Mouse (Mus musculus) limb, embryonic 14.5 days (tissue): ENCODE results near the gene BC030867. TPM values are rescaled to one million over a fixed set of nuclear protein-coding genes. Genes with fewer than 3 reads are reported as not detected.

ENCODE experiments used
- ATAC-seq: fragments of 200-750 bp; cut with Nextera tagmentation; 2 replicates; pipeline ENCODE4 v1.8.0; 2017; ENCODE audit warnings: low read depth, moderate number of reproducible peaks, moderate TSS enrichment; ENCODE audit not compliant: low FRiP score
- DNase-seq: peaks from one replicate; pipeline ENCODE4 v3.0.0-alpha.2; 2015; ENCODE audit warnings: low spot score
- H3K27ac ChIP-seq: fragments of 300-500 bp; sonication (generic); replicated peaks from 2 replicates; pipeline ENCODE4 v1.5.1; 2014; ENCODE audit warnings: low read depth, mild to moderate bottlenecking, low read length, moderate library complexity, mixed read lengths
- H3K27me3 ChIP-seq: fragments of 300-500 bp; sonication (generic); 2 replicates; pipeline ENCODE4 v1.6.1; 2014; ENCODE audit warnings: low read length, mixed read lengths; ENCODE audit not compliant: control insufficient read depth, insufficient read depth
- H3K36me3 ChIP-seq: fragments of 300-500 bp; sonication (generic); 2 replicates; pipeline ENCODE4 v1.6.1; 2014; ENCODE audit warnings: mild to moderate bottlenecking, low read length, moderate library complexity, mixed read lengths; ENCODE audit not compliant: control insufficient read depth, insufficient read depth
- H3K4me1 ChIP-seq: fragments of 300-500 bp; sonication (generic); 2 replicates; pipeline ENCODE4 v1.6.1; 2014; ENCODE audit warnings: antibody characterized with exemption, low read length, mixed read lengths; ENCODE audit not compliant: control insufficient read depth, insufficient read depth
- H3K4me2 ChIP-seq: fragments of 300-500 bp; sonication (generic); replicated peaks from 2 replicates; pipeline ENCODE4 v1.6.1; 2014; ENCODE audit warnings: low read depth, mild to moderate bottlenecking, low read length, moderate library complexity; ENCODE audit not compliant: severe bottlenecking
- H3K4me3 ChIP-seq: fragments of 300-500 bp; sonication (generic); replicated peaks from 2 replicates; pipeline ENCODE4 v1.5.1; 2014; ENCODE audit warnings: low read length
- H3K9ac ChIP-seq: fragments of 300-500 bp; sonication (generic); 2 replicates; pipeline ENCODE4 v1.6.1; 2014; ENCODE audit warnings: mild to moderate bottlenecking, low read depth, low read length, moderate library complexity; ENCODE audit not compliant: severe bottlenecking
- H3K9me3 ChIP-seq: fragments of 300-500 bp; sonication (generic); 2 replicates; pipeline ENCODE4 v1.6.1; 2016; ENCODE audit warnings: low read length; ENCODE audit not compliant: control insufficient read depth
- POLR2A ChIP-seq: fragments of 200-500 bp; IDR thresholded peaks from 2 replicates; pipeline ENCODE4 v1.8.0; 2012; ENCODE audit warnings: inconsistent platforms, mild to moderate bottlenecking, moderate library complexity, borderline replicate concordance; ENCODE audit not compliant: insufficient read depth, insufficient read length; ENCODE audit errors: extremely low read depth
- WGBS: fragments of 180-500 bp; shearing (Covaris S2); extraction: QIAGEN DNeasy Blood & Tissue Kit; methylation state at CpG from one replicate; pipeline ENCODE4 v1.1.7; 2014; 5-methylcytosine and 5-hydroxymethylcytosine counted together
- polyA plus RNA-seq, 2 experiments: library from polyadenylated mRNA; depleted of rRNA in 1 of 2; stranded (reverse) in 1 of 2; unstranded in 1 of 2; fragments of >200 nt; fragmentation: Nextera tagmentation in 1 of 2; extraction: Ambion mirVana in 1 of 2; gene quantifications; 2 replicates each; pipeline versions ENCODE4 v1.2.1 to v1.2.3; 2012 to 2014

The BC030867 gene
- polyA plus RNA-seq, 2 experiments, result 11.9 to 14.2 TPM

- Histone ChIP-seq H3K9ac (no peak overlapping the region), H3K4me3 (no peak overlapping the region), H3K4me2 (no peak overlapping the region), H3K27ac (no peak overlapping the region), H3K4me1 (peaks cover 37% of the 10 kb centered on the region), H3K9me3 (no peaks in the 10 kb centered on the region), H3K27me3 (no peaks in the 10 kb centered on the region), H3K36me3 (peaks cover 16% of the 10 kb centered on the region)
- TF ChIP-seq POLR2A, result no peak
- ATAC-seq, result no peak
- WGBS, result 76% methylated on average over 12 of the region's 12 CpGs
- no peak for DNase-seq
These were observed 22.4 kb upstream of the BC030867 start for GRCm38 (mm10) chr11:102226067-102226978.

GRCm38 (mm10) chr11:102227270-102228190, 21.2 kb upstream of the BC030867 start:
- peak overlapping the region; percentile 97 for H3K4me3 ChIP-seq
- no peaks in the 10 kb centered on the region for H3K27me3 ChIP-seq
- no peaks in the 10 kb centered on the region for H3K9me3 ChIP-seq
- no peak for TF ChIP-seq POLR2A
- no peak overlapping the region for H3K27ac ChIP-seq
- peaks cover 13% of the 10 kb centered on the region for H3K36me3 ChIP-seq
- DNase-seq, result no peak
- no peak for ATAC-seq
- 18% methylated on average over 12 of the region's 12 CpGs for WGBS
- peak overlapping the region; percentile 31; the same call in 1 of the 2 replicates for H3K9ac ChIP-seq
- peaks cover 37% of the 10 kb centered on the region for H3K4me1 ChIP-seq
- H3K4me2 ChIP-seq, result peak overlapping the region; percentile 86

- H3K27ac ChIP-seq, result no peak overlapping the region
- peak overlapping the region; percentile 84; the same call in 1 of the 2 replicates for H3K9ac ChIP-seq
- H3K27me3 ChIP-seq, result no peaks in the 10 kb centered on the region
- no peak for TF ChIP-seq POLR2A
- H3K9me3 ChIP-seq, result no peaks in the 10 kb centered on the region
- no peak for DNase-seq
- H3K4me3 ChIP-seq, result peak overlapping the region; percentile 97
- no peak for ATAC-seq
- WGBS, result 40% methylated on average over 9 of the region's 9 CpGs
- H3K36me3 ChIP-seq, result peaks cover 9% of the 10 kb centered on the region
- H3K4me1 ChIP-seq, result peaks cover 37% of the 10 kb centered on the region
- peak overlapping the region; percentile 86 for H3K4me2 ChIP-seq
These were observed 20.5 kb upstream of the BC030867 start for GRCm38 (mm10) chr11:102228191-102228545.

GRCm38 (mm10) chr11:102228646-102229268, 19.9 kb upstream of the BC030867 start:
- Histone ChIP-seq H3K27ac (no peak overlapping the region), H3K9me3 (no peaks in the 10 kb centered on the region), H3K36me3 (peaks cover 6% of the 10 kb centered on the region), H3K4me2 (peak overlapping the region; percentile 86), H3K4me1 (peaks cover 35% of the 10 kb centered on the region), H3K9ac (peak overlapping the region; percentile 84), H3K27me3 (no peaks in the 10 kb centered on the region), H3K4me3 (peak overlapping the region; percentile 97)
- 16% methylated on average over 7 of the region's 7 CpGs for WGBS
- DNase-seq, result no peak
- no peak for TF ChIP-seq POLR2A
- no peak for ATAC-seq
